Mouse (Mus musculus): ENCODE measurements at regions not wholly inside any gene's neighbourhood (a gene's known extent, or its start where the extent isn't known, plus 50 kb on each side); places are given as distances from the start of the nearest gene placed in this dataset.

- TF ChIP-seq E2F4 (IDR thresholded peaks at IDR 0.05; ENCODE audit: insufficient replicate concordance, low read depth, low read length) (no peak), CTCF (conservative IDR thresholded peaks at IDR 0.05 in 1 of 2, IDR thresholded peaks at IDR 0.05 in 1 of 2; ENCODE audit: low read depth in 2 of 2, low read length in 2 of 2) (no peak), ZMIZ1 (IDR thresholded peaks at IDR 0.05; ENCODE audit: low read depth, low read length) (no peak), GABPA (IDR thresholded peaks at IDR 0.05; ENCODE audit: insufficient replicate concordance, low read depth, low read length) (no peak), POLR2AphosphoS2 (IDR thresholded peaks at IDR 0.05; ENCODE audit: low read depth, low read length) (no peak), POLR2A (IDR thresholded peaks at IDR 0.05; ENCODE audit: low read depth, low read length) (no peak), TCF12 (IDR thresholded peaks at IDR 0.05; ENCODE audit: low read depth, low read length) (no peak), ELF1 (IDR thresholded peaks at IDR 0.05; ENCODE audit: low read depth, low read length) (no peak), RCOR1 (conservative IDR thresholded peaks at IDR 0.05; ENCODE audit: low read depth, low read length) (no peak)
Measured at GRCm38 (mm10) chr4:124542696-124543095, 67.9 kb downstream of the 3100002H09Rik start.

Measured in CH12.LX (cell line).